In the genomic region with DNA sequence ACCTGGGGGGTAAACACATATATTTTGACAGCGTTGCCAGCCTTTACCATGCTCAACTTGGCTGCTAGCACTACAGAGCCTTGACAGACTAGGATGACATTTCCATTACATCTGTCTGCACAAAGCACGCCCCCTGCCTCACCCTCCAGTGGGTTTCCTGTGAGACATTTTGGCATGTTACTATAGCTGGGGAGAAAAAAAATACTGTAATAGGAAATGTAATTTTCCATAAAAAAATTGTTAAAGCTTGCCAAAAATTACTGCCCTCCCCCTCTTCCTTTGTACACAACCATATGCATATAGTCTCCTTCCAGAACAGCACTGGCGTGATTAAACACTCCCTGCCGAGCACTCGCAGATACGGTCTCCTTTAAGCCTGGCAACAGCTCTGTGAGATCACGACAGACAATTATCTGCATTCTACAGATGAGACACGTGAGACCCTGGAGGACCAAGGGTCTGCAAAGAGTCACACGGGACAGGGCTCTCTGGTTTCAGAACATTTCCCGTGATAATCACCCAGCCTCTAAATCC, we compare ENCODE assay signal across 8 mouse cellular contexts. TPM values are rescaled to one million over a fixed set of nuclear protein-coding genes. Genes with fewer than 3 reads are reported as not detected.
A peak's percentile ranks its signal among the peaks of the same experiment; 100 is the strongest.
DNase-seq lines count a peak whose midpoint lies in the region; ATAC-seq and TF ChIP-seq lines count a peak whose summit lies in the region.

No protein-coding gene starts in this region.

- no peak overlapping the region; the same call in 1 of the 2 replicates for H3K4me2 ChIP-seq in intestine, embryonic 14.5 days (ENCODE audit: low read length)
- no peak overlapping the region for H3K4me2 ChIP-seq in intestine, embryonic 15.5 days (replicated peaks)
- H3K4me2 ChIP-seq in stomach, embryonic 14.5 days (replicated peaks; ENCODE audit: low read depth, low read length): no peak overlapping the region
- no peak overlapping the region; the same call in 1 of the 2 replicates for H3K4me2 ChIP-seq in stomach, postnatal 0 days (replicated peaks; ENCODE audit: low read depth)
- H3K4me2 ChIP-seq in limb, embryonic 13.5 days (replicated peaks): peak overlapping the region; percentile 25

- peaks cover 13% of the 10 kb centered on the region; the same call in 1 of the 2 replicates for H3K4me1 ChIP-seq in intestine, embryonic 14.5 days (replicated peaks; ENCODE audit: control insufficient read depth, insufficient read depth, low read length)
- no peaks in the 10 kb centered on the region; the same call in 1 of the 2 replicates for H3K4me1 ChIP-seq in intestine, embryonic 15.5 days (replicated peaks)
- peaks cover 10% of the 10 kb centered on the region; the same call in 1 of the 2 replicates for H3K4me1 ChIP-seq in stomach, embryonic 14.5 days (ENCODE audit: control insufficient read depth, insufficient read depth, low read length)
- no peaks in the 10 kb centered on the region for H3K4me1 ChIP-seq in stomach, postnatal 0 days (replicated peaks; ENCODE audit: control insufficient read depth, insufficient read depth)
- H3K4me1 ChIP-seq in limb, embryonic 13.5 days: peaks cover 23% of the 10 kb centered on the region
- no peaks in the 10 kb centered on the region for H3K4me1 ChIP-seq in thymus, adult 2 months (replicated peaks; ENCODE audit: control insufficient read depth, insufficient read depth, low read length)

- H3K4me3 ChIP-seq in intestine, embryonic 14.5 days (ENCODE audit: low read depth, low read length): no peak overlapping the region
- H3K4me3 ChIP-seq in intestine, embryonic 15.5 days (replicated peaks): no peak overlapping the region
- H3K4me3 ChIP-seq in stomach, embryonic 14.5 days (ENCODE audit: low read depth, low read length): no peak overlapping the region
- no peak overlapping the region for H3K4me3 ChIP-seq in stomach, postnatal 0 days (ENCODE audit: low read depth, low read length)
- no peak overlapping the region for H3K4me3 ChIP-seq in limb, embryonic 13.5 days
- H3K4me3 ChIP-seq in thymus, adult 2 months (ENCODE audit: control insufficient read depth, insufficient read depth, low read length): no peak overlapping the region

- no peak overlapping the region for H3K9ac ChIP-seq in intestine, embryonic 14.5 days (ENCODE audit: low read length)
- no peak overlapping the region for H3K9ac ChIP-seq in intestine, embryonic 15.5 days
- no peak overlapping the region for H3K9ac ChIP-seq in stomach, embryonic 14.5 days (replicated peaks; ENCODE audit: low read depth, low read length)
- H3K9ac ChIP-seq in stomach, postnatal 0 days (ENCODE audit: low read length): no peak overlapping the region; the same call in 1 of the 2 replicates
- no peak overlapping the region for H3K9ac ChIP-seq in limb, embryonic 13.5 days

- 34% methylated on average over 10 of the region's 10 CpGs for WGBS in intestine, embryonic 14.5 days
- 35% methylated on average over 10 of the region's 10 CpGs for WGBS in intestine, embryonic 15.5 days
- WGBS in stomach, embryonic 14.5 days: 39% methylated on average over 10 of the region's 10 CpGs
- WGBS in stomach, postnatal 0 days: 36% methylated on average over 10 of the region's 10 CpGs
- 36% methylated on average over 10 of the region's 10 CpGs for WGBS in limb, embryonic 13.5 days
- WGBS in thymus, adult 2 months: 87% methylated on average over 10 of the region's 10 CpGs

- no peak for TF ChIP-seq EP300 in stomach, postnatal 0 days (optimal IDR thresholded peaks at IDR 0.05)

- no peak; the same call in 1 of the 2 replicates for TF ChIP-seq CTCF in stomach, postnatal 0 days (IDR thresholded peaks at IDR 0.05; ENCODE audit: low read depth)
- TF ChIP-seq CTCF in thymus, adult 2 months (IDR thresholded peaks at IDR 0.05; ENCODE audit: borderline replicate concordance, control insufficient read depth, extremely low read depth, insufficient read depth, low read length, poor library complexity): no peak

- ATAC-seq in intestine, embryonic 14.5 days (replicated peaks; ENCODE audit: low FRiP score, low TSS enrichment, low read depth): no peak; the same call in 1 of the 2 replicates
- ATAC-seq in intestine, embryonic 15.5 days: no peak
- ATAC-seq in stomach, embryonic 14.5 days (ENCODE audit: insufficient number of reproducible peaks, insufficient read depth, low FRiP score, low read depth): peak; percentile 66; the same call in 1 of the 2 replicates
- ATAC-seq in stomach, postnatal 0 days (ENCODE audit: low FRiP score, low TSS enrichment): no peak
- peak; percentile 70 for ATAC-seq in limb, embryonic 13.5 days (ENCODE audit: low FRiP score, low read depth)
- no peak for ATAC-seq in inflammation-experienced regulatory T-cells, adult 6 months

- peak overlapping the region; percentile 22; the same call in 1 of the 2 replicates for H3K27ac ChIP-seq in intestine, embryonic 14.5 days (ENCODE audit: low read depth)
- H3K27ac ChIP-seq in intestine, embryonic 15.5 days: no peak overlapping the region
- H3K27ac ChIP-seq in stomach, embryonic 14.5 days (ENCODE audit: low read length): peak overlapping the region; percentile 28; the same call in 1 of the 2 replicates
- H3K27ac ChIP-seq in stomach, postnatal 0 days (replicated peaks): no peak overlapping the region
- H3K27ac ChIP-seq in limb, embryonic 13.5 days: peak overlapping the region; percentile 79
- no peak overlapping the region for H3K27ac ChIP-seq in thymus, adult 2 months (ENCODE audit: control insufficient read depth, insufficient read depth, low read length)

- no peak for TF ChIP-seq POLR2A in thymus, adult 2 months (IDR thresholded peaks at IDR 0.05; ENCODE audit: control insufficient read depth, extremely low read depth, insufficient read depth, low read length, poor library complexity)

- H3K27me3 ChIP-seq in intestine, embryonic 14.5 days (replicated peaks; ENCODE audit: control insufficient read depth, insufficient read depth, low read length): no peaks in the 10 kb centered on the region
- H3K27me3 ChIP-seq in intestine, embryonic 15.5 days (replicated peaks): no peaks in the 10 kb centered on the region
- no peaks in the 10 kb centered on the region for H3K27me3 ChIP-seq in stomach, embryonic 14.5 days (ENCODE audit: control insufficient read depth, insufficient read depth, low read length)
- no peaks in the 10 kb centered on the region for H3K27me3 ChIP-seq in stomach, postnatal 0 days (ENCODE audit: control insufficient read depth, insufficient read depth, low read length)
- no peaks in the 10 kb centered on the region for H3K27me3 ChIP-seq in limb, embryonic 13.5 days
- no peaks in the 10 kb centered on the region for H3K27me3 ChIP-seq in thymus, adult 2 months (ENCODE audit: control insufficient read depth, insufficient read depth, low read length)

- peaks cover 20% of the 10 kb centered on the region for H3K36me3 ChIP-seq in intestine, embryonic 14.5 days (ENCODE audit: control insufficient read depth, insufficient read depth, low read length)
- peaks cover 6% of the 10 kb centered on the region; the same call in 1 of the 2 replicates for H3K36me3 ChIP-seq in intestine, embryonic 15.5 days
- H3K36me3 ChIP-seq in stomach, embryonic 14.5 days (ENCODE audit: control insufficient read depth, insufficient read depth, low read length): peaks cover 4% of the 10 kb centered on the region; the same call in 1 of the 2 replicates
- peaks cover 11% of the 10 kb centered on the region; the same call in 1 of the 2 replicates for H3K36me3 ChIP-seq in stomach, postnatal 0 days (ENCODE audit: control insufficient read depth, insufficient read depth, low read length)
- peaks cover 43% of the 10 kb centered on the region for H3K36me3 ChIP-seq in limb, embryonic 13.5 days
- no peaks in the 10 kb centered on the region for H3K36me3 ChIP-seq in thymus, adult 2 months (ENCODE audit: control insufficient read depth, insufficient read depth, low read length)

- no peaks in the 10 kb centered on the region for H3K9me3 ChIP-seq in intestine, embryonic 14.5 days (ENCODE audit: control insufficient read depth, low read length)
- H3K9me3 ChIP-seq in intestine, embryonic 15.5 days: no peaks in the 10 kb centered on the region
- no peaks in the 10 kb centered on the region for H3K9me3 ChIP-seq in stomach, embryonic 14.5 days (ENCODE audit: control insufficient read depth, low read depth, low read length)
- H3K9me3 ChIP-seq in stomach, postnatal 0 days (ENCODE audit: control insufficient read depth, low read length): no peaks in the 10 kb centered on the region
- no peaks in the 10 kb centered on the region for H3K9me3 ChIP-seq in limb, embryonic 13.5 days

- no peak for DNase-seq in intestine, embryonic 14.5 days (ENCODE audit: low spot score)
- DNase-seq in stomach, postnatal 0 days (ENCODE audit: low spot score): no peak
- no peak for DNase-seq in thymus, adult 2 months
- no peak for DNase-seq in B cell, adult 2 months

RNA-seq across cellular contexts. Expression of a gene that starts 52.2 kb away (rescaled TPM):
- polyA plus RNA-seq in intestine, embryonic 14.5 days (2014; fragmentation: Nextera tagmentation; extraction: Ambion mirVana): 23.5 and 23.6 TPM in 2 replicates
- 25.1 and 25.7 TPM in 2 replicates for polyA plus RNA-seq in intestine, embryonic 15.5 days (2015; fragmentation: Nextera tagmentation; extraction: Ambion mirVana)
- 23.5 and 25.0 TPM in 2 replicates for polyA plus RNA-seq in stomach, embryonic 14.5 days (2014; fragmentation: Nextera tagmentation; extraction: Ambion mirVana)
- 14.5 and 17.2 TPM in 2 replicates for polyA plus RNA-seq in stomach, postnatal 0 days (2015; fragmentation: Nextera tagmentation; extraction: Ambion mirVana)
- 21.9 and 24.6 TPM in 2 replicates for polyA plus RNA-seq in limb, embryonic 13.5 days (2015; fragmentation: Nextera tagmentation; extraction: Ambion mirVana)
- 1 to 10 TPM; 7.2 to 9.7 (median 7.7) TPM for polyA plus RNA-seq in inflammation-experienced regulatory T-cells, adult 6 months (2017; shearing (Covaris generic))
- polyA plus RNA-seq in thymus, adult 2 months (2012; rRNA removed): 3.0 and 3.2 TPM in 2 replicates

Comparison
In these comparisons a context has a peak if more than half of its experiments do, and no peak if none do; other contexts are left out.
1. ATAC-seq: peak in stomach, embryonic 14.5 days (single experiment) and limb, embryonic 13.5 days (single experiment); none in intestine, embryonic 14.5 days (single experiment), intestine, embryonic 15.5 days (single experiment), stomach, postnatal 0 days (single experiment) and inflammation-experienced regulatory T-cells, adult 6 months (single experiment).
2. H3K27ac ChIP-seq: peak in intestine, embryonic 14.5 days (single experiment), stomach, embryonic 14.5 days (single experiment) and limb, embryonic 13.5 days (single experiment); none in intestine, embryonic 15.5 days (single experiment), stomach, postnatal 0 days (single experiment) and thymus, adult 2 months (single experiment).